Mouse (Mus musculus) embryonic facial prominence, embryonic 10.5 days (tissue): ENCODE results near the gene Stx12. TPM values are rescaled to one million over a fixed set of nuclear protein-coding genes. Genes with fewer than 3 reads are reported as not detected.
"Not testable (repeated sequence)": the region's sequence is repeated elsewhere in the genome, so short reads cannot be mapped to it uniquely, and the experiment has no call there.

Source experiments
- DNase-seq: peaks from one replicate; pipeline ENCODE4 v3.0.0-alpha.2; 2017; ENCODE audit warnings: low spot score
- H3K27ac ChIP-seq: fragments of 300-500 bp; sonication (generic); replicated peaks from 2 replicates; pipeline ENCODE4 v1.5.1; 2016; ENCODE audit warnings: mild to moderate bottlenecking
- H3K27me3 ChIP-seq: fragments of 300-500 bp; sonication (generic); replicated peaks from 2 replicates; pipeline ENCODE4 v1.6.1; 2016; ENCODE audit warnings: low read depth, mild to moderate bottlenecking; ENCODE audit not compliant: poor library complexity, severe bottlenecking
- H3K36me3 ChIP-seq: fragments of 300-500 bp; sonication (generic); replicated peaks from 2 replicates; pipeline ENCODE4 v1.6.1; 2016; ENCODE audit warnings: mild to moderate bottlenecking, moderate library complexity
- H3K4me1 ChIP-seq: fragments of 300-500 bp; sonication (generic); 2 replicates; pipeline ENCODE4 v1.6.1; 2016
- H3K4me3 ChIP-seq: fragments of 300-500 bp; sonication (generic); 2 replicates; pipeline ENCODE4 v1.5.1; 2016; ENCODE audit warnings: mild to moderate bottlenecking, moderate library complexity
- H3K9me3 ChIP-seq: fragments of 300-500 bp; sonication (generic); 2 replicates; pipeline ENCODE4 v1.6.1; 2016; ENCODE audit warnings: mild to moderate bottlenecking
- WGBS: fragments of 180-500 bp; shearing (Covaris S2); methylation state at CpG from one replicate; pipeline ENCODE4 v1.1.7; 2016; 5-methylcytosine and 5-hydroxymethylcytosine counted together
- polyA plus RNA-seq: library from polyadenylated mRNA; unstranded; fragments of >200 nt; fragmentation: Nextera tagmentation; extraction: Ambion mirVana; gene quantifications from 2 replicates; pipeline ENCODE4 v1.2.1, GENCODE M21; 2016

Stx12 gene
- 53.5 and 58.7 TPM in 2 replicates for polyA plus RNA-seq

DNA sequence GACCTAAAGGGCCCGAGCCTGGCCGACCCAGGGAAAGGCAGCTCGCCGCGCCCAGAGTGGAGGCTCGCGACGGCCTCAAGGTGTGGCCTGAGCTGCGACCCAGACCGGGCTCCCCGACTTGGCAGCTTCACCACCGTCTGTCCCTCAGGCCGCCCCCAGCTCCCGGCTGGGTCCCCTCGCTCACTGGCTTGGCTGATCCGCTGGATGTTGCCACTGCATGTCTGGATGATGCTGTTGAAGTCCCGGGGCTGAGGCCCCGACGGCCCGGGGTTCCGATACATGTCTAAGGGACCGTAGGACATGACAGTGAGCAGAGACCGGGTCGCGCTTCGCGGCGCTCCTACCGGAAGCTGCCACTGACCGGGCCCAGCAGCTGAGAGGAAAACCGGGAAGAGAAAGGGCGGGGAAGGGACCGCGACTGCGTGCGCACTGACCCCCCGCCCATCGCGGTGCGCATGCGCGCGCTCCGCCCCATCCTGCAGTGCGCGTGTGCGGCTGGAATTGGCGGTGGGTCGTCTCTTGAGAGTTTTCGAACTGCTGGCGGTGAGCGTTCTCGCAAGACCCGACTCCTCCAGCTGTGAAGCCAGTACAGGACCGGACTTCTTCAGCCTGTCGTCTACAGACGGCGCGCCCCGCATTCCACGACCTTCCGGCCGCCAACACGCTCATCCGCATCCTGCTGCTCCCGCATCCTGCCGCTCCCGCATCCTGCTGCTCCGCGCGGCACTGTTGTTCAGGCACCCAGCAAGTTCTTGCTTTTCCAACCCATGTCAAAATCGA, at the start of gene Stx12:
Gene Stx12 (minus strand): TSS at position 446 of the 780 bp plus-strand sequence.
- Histone ChIP-seq H3K9me3 (no peaks in the 10 kb centered on the region), H3K27me3 (no peaks in the 10 kb centered on the region), H3K4me3 (peak within 1 kb of the TSS; percentile 82), H3K4me1 (peaks cover 28% of the 10 kb centered on the region), H3K27ac (peak within 1 kb of the TSS; percentile 92), H3K36me3 (peaks cover 20% of the 10 kb centered on the region)
- peak; percentile 95 for DNase-seq
- WGBS = under 1% methylated on average over 72 of the region's 72 CpGs

DNA sequence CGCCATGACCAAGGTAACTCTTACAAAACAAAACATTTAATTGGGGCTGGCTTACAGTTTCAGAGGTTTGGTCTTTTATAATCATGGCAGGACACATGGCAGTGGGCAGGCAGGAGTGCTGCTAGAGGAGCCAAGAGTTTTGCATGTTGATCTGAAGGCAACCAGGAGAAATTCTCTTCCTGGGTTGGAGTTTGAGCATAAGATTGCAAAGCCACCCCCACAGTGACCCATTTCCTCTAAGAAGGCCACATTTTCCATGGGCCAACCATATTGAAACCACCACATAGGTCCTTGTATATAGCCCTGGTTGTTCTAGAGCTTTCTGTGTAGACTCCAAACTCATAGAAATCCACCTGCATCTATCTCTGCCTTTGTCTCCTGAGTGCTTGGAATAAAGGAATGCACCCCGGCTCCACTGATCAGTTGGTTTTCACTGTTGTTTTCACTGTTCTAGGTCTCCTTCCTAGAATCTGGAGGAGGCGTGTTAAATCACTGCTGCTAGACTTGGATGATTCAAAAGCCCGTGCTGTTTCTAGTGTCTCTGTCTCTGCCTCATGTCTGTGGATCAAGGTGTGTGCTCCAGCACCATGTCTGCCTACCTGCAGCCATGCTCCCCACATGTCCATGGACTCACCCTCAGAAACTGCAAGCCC, 48.6 kb upstream of the Stx12 start:
- Histone ChIP-seq H3K4me3 (no peak overlapping the region), H3K27me3 (peaks cover 6% of the 10 kb centered on the region; the same call in 1 of the 2 replicates), H3K27ac (no peak overlapping the region), H3K4me1 (peaks cover 18% of the 10 kb centered on the region), H3K36me3 (no peaks in the 10 kb centered on the region), H3K9me3 (no peaks in the 10 kb centered on the region)
- DNase-seq = no peak
- 82% methylated on average over 4 of the region's 4 CpGs for WGBS

DNA sequence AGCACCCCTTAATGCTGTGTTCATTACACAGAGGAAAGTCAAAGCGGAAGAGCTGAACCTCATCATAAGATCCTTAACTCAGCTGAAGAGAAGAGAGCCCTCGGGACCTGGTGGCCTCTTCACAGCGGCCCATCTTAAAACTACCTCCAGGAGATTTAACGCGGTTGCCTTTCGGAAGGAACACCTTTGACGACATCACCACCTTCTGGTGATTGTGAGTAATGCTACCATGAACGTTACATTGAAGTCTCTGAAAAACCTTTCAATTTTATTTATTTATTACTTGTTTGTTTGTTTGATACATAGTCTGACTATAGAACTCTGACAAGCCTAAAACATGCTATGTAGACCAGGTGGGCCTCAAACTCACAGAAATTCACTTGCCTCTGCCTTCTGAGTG, 46.5 kb upstream of the Stx12 start:
- DNase-seq = peak; percentile 33
- H3K4me3 ChIP-seq = no peak overlapping the region
- H3K9me3 ChIP-seq = no peaks in the 10 kb centered on the region
- H3K36me3 ChIP-seq = no peaks in the 10 kb centered on the region
- H3K27ac ChIP-seq = no peak overlapping the region
- H3K27me3 ChIP-seq = peaks cover 6% of the 10 kb centered on the region; the same call in 1 of the 2 replicates
- peaks cover 18% of the 10 kb centered on the region for H3K4me1 ChIP-seq
- 6% methylated on average over 8 of the region's 8 CpGs for WGBS

DNA sequence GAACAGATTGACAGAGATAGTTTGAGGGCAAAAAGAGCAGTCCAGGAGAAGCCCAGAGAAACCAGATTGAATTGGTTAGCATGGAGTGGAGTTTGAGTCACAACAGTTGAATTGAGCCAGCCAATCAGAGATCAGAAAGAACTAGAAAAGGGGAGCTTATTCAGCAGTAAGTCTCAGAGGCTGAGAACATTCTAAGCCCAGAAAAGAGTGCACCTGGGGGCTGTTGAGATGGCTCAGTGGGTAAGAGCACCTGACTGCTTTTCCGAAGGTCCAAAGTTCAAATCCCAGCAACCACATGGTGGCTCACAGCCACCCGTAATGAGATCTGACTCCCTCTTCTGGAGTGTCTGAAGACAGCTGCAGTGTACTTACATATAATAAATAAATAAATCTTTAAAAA, 42.2 kb upstream of the Stx12 start:
- not testable (repeated sequence) for H3K36me3 ChIP-seq, H3K27ac ChIP-seq, H3K4me3 ChIP-seq, H3K27me3 ChIP-seq, H3K9me3 ChIP-seq, DNase-seq
- peaks cover 27% of the 10 kb centered on the region for H3K4me1 ChIP-seq
- 74% methylated on average over 2 of the region's 2 CpGs for WGBS

DNA sequence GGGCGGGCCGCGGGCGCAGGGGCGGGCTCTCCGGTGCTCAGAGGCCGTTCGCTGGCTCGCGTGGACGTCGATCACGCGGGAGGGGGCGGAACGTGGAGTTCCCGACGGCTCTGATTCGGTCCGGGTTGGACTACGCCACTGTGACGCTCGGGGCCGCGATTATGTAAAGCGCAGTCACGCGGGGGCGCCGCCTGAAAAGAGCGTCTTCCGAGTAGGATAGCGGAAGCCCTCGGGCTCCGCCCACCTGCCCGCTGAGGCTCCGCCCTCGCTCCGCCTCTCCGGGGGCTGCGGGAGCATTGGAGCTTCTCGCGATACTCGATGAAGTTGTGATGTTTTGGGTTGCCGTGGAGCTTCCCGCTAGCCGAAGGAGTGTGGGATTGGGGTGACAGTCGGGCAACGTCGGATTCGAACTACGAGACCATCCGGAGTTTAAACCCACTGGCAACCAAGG, 38.3 kb upstream of the Stx12 start, which contains the start of gene Fam76a:
Gene Fam76a (minus strand): TSS at position 1 of the 451 bp plus-strand sequence.
- peak within 1 kb of the TSS; percentile 83 for H3K4me3 ChIP-seq
- H3K27ac ChIP-seq = peak within 1 kb of the TSS; percentile 85
- no peaks in the 10 kb centered on the region for H3K9me3 ChIP-seq
- DNase-seq = peak; percentile 100
- peaks cover 27% of the 10 kb centered on the region for H3K4me1 ChIP-seq
- peaks cover 24% of the 10 kb centered on the region for H3K36me3 ChIP-seq
- WGBS = under 1% methylated on average over 53 of the region's 53 CpGs
- H3K27me3 ChIP-seq = no peaks in the 10 kb centered on the region

DNA sequence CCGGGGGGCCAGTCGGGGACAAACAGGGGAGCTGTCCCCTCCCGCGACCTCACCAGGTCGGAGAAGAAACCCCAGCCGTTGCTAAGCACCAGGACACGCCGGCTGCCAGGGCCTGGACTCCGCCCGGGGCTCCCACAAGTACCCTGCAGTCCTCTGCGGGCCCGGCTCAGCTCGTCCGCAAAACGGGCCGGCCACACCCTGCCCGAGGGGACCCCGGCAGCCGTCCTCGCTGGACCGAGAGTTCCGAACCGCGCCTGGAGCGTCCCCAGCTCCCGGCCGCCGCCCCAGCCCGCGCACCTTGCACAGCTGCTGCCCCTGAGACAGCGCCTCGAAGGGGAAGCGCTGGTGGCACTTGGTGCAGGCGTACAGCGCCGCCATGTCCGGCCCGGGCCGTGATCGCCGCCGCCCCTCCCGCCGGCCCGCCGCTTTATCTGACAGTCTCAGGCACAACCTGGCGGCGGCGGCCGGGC, 37.8 kb upstream of the Stx12 start:
- Histone ChIP-seq H3K9me3 (no peaks in the 10 kb centered on the region), H3K36me3 (peaks cover 29% of the 10 kb centered on the region), H3K4me1 (peaks cover 27% of the 10 kb centered on the region), H3K27ac (peak overlapping the region; percentile 85), H3K27me3 (no peaks in the 10 kb centered on the region), H3K4me3 (peak overlapping the region; percentile 83)
- WGBS = under 1% methylated on average over 50 of the region's 50 CpGs
- DNase-seq = no peak

DNA sequence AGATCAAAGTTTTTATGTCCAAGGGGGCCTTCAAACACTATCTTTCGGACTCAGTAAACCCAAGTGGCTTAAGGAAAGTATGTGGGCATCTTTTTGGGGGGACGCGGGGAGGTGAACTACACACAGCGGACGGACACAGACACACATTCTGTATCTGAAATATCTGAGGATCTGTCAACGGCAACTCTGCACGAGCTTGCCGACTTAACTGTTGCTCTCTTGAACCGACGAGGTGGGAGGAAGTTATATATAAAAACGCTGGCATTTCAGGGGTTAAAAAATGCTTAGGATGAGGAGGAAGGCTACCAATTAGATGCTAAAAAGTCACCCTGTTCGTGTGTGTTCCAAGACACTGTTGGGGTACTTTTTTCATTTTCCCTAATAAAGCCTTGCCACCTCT, 37.2 kb upstream of the Stx12 start:
- Histone ChIP-seq H3K4me3 (peak overlapping the region; percentile 83), H3K36me3 (peaks cover 33% of the 10 kb centered on the region), H3K27ac (peak overlapping the region; percentile 85), H3K9me3 (no peaks in the 10 kb centered on the region), H3K27me3 (no peaks in the 10 kb centered on the region), H3K4me1 (peaks cover 27% of the 10 kb centered on the region)
- 43% methylated on average over 12 of the region's 12 CpGs for WGBS
- no peak for DNase-seq

DNA sequence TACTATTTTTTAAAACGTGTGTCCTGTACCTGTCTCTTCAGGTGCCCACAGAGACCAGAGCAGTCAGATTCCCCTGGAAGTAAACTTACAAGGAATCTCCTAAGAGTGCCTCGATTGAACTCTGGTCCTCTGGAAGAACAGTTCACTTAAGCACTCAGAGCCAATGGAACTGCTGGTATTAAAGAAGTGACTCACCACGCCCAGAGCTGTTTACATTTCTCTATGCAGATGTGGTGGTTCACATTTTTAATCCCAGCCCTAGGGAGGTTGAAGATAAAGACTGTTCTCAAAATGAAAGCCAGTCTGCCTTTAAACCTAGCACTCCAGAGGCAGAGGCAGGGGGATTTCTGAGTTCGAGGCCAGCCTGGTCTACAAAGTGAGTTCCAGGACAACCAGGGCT, 35.9 kb upstream of the Stx12 start:
- 91% methylated on average over 4 of the region's 4 CpGs for WGBS
- no peaks in the 10 kb centered on the region for H3K9me3 ChIP-seq
- H3K4me3 ChIP-seq = no peak overlapping the region
- H3K36me3 ChIP-seq = peaks cover 46% of the 10 kb centered on the region
- H3K4me1 ChIP-seq = peaks cover 27% of the 10 kb centered on the region
- H3K27ac ChIP-seq = no peak overlapping the region
- H3K27me3 ChIP-seq = no peaks in the 10 kb centered on the region
- no peak for DNase-seq

DNA sequence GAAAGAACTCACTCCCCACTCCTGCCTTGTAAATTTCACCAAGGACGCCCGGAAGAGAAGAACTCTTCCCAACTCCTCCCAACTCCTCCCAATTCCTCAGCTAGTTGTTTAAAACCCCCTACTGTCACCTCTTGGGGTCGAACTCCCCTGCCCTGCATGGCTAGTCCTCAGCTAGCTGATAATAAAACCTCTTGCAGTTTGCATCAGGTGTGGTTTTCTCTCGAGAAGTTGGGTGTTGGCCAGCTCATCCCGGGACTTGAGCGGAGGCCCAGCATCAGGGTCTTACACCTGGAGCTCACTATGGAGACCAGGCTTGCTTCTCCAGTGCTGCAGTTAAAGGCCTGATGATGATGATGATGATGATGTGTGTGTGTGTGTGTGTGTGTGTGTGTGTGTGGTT, 34.2 kb upstream of the Stx12 start:
- not testable (repeated sequence) for H3K27me3 ChIP-seq, H3K9me3 ChIP-seq, H3K27ac ChIP-seq, H3K4me3 ChIP-seq, DNase-seq
- WGBS = 81% methylated on average over 6 of the region's 6 CpGs
- H3K4me1 ChIP-seq = peaks cover 16% of the 10 kb centered on the region
- H3K36me3 ChIP-seq = peaks cover 63% of the 10 kb centered on the region

DNA sequence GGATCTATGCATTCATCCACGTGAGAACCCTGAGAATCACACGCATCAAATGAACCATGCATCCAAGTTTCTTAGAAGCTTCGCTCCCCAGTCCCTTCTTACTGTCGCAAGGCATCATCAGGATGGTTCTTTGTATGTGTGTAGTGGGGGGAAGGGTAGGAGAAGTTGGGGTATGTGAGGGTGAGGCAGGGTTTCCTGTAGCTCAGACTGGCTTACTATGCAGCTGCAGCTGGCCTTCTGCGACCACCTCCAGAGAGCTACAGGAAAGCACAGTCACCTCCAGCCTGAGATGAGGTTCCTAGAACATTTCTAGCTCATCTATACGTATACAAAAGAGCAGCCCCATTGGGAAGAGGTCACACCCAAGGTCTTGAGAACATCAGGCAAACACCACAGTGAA, 27.8 kb upstream of the Stx12 start:
- peaks cover 91% of the 10 kb centered on the region for H3K36me3 ChIP-seq
- no peaks in the 10 kb centered on the region for H3K4me1 ChIP-seq
- no peak overlapping the region for H3K4me3 ChIP-seq
- no peaks in the 10 kb centered on the region for H3K27me3 ChIP-seq
- H3K27ac ChIP-seq = no peak overlapping the region
- 91% methylated on average over 6 of the region's 6 CpGs for WGBS
- DNase-seq = no peak
- no peaks in the 10 kb centered on the region for H3K9me3 ChIP-seq

DNA sequence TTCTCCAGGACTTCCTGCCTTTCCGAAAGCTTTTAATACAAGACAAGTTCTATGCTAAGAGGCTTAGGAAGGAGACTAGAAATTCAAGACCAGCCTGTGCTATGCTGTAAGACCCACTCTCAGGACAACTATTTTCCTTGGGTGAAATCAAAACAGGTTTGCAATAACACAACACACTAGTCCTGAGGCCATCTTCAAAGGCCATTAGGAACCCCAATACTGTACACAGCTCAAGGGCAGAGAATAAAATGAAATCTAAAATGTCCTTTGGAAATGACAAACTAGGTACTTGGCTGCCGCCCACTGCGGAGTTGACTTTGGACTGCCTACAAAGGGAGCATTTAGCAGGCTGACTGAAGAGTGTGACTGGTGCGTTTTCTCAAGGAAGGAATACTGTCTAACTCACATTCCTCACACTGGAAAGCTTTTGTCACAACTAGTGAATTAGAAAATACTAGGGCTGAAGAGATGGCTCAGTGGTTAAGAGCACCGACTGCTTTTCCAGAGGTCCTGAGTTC, 21.6 kb upstream of the Stx12 start:
- 90% methylated on average over 5 of the region's 5 CpGs for WGBS
- Histone ChIP-seq H3K27me3 (no peaks in the 10 kb centered on the region), H3K9me3 (no peaks in the 10 kb centered on the region), H3K27ac (no peak overlapping the region), H3K36me3 (peaks cover 82% of the 10 kb centered on the region), H3K4me3 (no peak overlapping the region), H3K4me1 (peaks cover 14% of the 10 kb centered on the region)
- DNase-seq = no peak

DNA sequence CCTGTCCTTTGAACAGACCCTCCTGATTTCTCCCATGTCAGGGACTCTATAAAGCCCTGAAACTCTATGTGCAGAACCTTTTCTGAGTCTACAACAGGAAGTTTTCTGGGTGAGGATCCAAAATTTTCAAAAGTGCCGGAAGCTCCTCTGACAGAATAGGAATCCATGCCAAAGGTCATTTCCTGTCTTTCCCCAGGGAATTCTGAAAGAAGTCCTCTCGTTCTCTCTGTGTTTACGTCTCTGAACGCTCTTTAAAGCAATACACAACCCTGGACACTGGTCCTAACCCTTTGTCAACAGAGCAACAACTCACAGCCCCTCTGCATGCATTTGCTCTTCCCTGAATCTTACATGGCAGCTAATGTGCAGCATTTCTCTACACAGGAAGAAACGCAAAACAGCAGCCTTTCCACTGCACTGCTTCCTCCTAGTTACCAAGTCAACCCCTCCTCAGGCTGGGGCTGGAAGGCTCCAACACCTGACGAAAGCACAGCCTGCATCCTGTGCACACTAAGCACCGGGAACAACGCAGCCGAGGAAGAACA, 20.5 kb upstream of the Stx12 start:
- no peak overlapping the region for H3K4me3 ChIP-seq
- peaks cover 80% of the 10 kb centered on the region for H3K36me3 ChIP-seq
- peaks cover 14% of the 10 kb centered on the region for H3K4me1 ChIP-seq
- no peaks in the 10 kb centered on the region for H3K27me3 ChIP-seq
- DNase-seq = no peak
- H3K27ac ChIP-seq = 0 out of 2 replicates have a peak overlapping the region, but pooled peaks have one; percentile 7
- 54% methylated on average over 9 of the region's 9 CpGs for WGBS
- H3K9me3 ChIP-seq = no peaks in the 10 kb centered on the region
